Mouse (Mus musculus) neural tube, embryonic 12.5 days (tissue): ENCODE measurements around the gene Dcaf8. TPM values are rescaled to one million over a fixed set of nuclear protein-coding genes. Genes with fewer than 3 reads are reported as not detected.

ENCODE experiments used
- ATAC-seq: fragments of 200-750 bp; cut with Nextera tagmentation; 2 replicates; pipeline ENCODE4 v1.8.0; 2017; ENCODE audit warnings: low read depth, mild to moderate bottlenecking, moderate TSS enrichment, moderate library complexity; ENCODE audit not compliant: low FRiP score
- H3K27ac ChIP-seq: fragments of 300-500 bp; sonication (generic); 2 replicates; pipeline ENCODE4 v1.5.1; 2016
- H3K27me3 ChIP-seq: fragments of 300-500 bp; sonication (generic); replicated peaks from 2 replicates; pipeline ENCODE4 v1.6.1; 2016; ENCODE audit warnings: mild to moderate bottlenecking
- H3K36me3 ChIP-seq: fragments of 300-500 bp; sonication (generic); 2 replicates; pipeline ENCODE4 v1.6.1; 2016; ENCODE audit warnings: mild to moderate bottlenecking
- H3K4me1 ChIP-seq: fragments of 300-500 bp; sonication (generic); 2 replicates; pipeline ENCODE4 v1.6.1; 2016
- H3K4me2 ChIP-seq: fragments of 300-500 bp; sonication (generic); replicated peaks from 2 replicates; pipeline ENCODE4 v1.6.1; 2016; ENCODE audit warnings: mild to moderate bottlenecking
- H3K4me3 ChIP-seq: fragments of 300-500 bp; sonication (generic); 2 replicates; pipeline ENCODE4 v1.5.1; 2016
- H3K9ac ChIP-seq: fragments of 300-500 bp; sonication (generic); 2 replicates; pipeline ENCODE4 v1.6.1; 2016; ENCODE audit warnings: mild to moderate bottlenecking
- H3K9me3 ChIP-seq: fragments of 300-500 bp; sonication (generic); 2 replicates; pipeline ENCODE4 v1.6.1; 2016; ENCODE audit warnings: mild to moderate bottlenecking
- WGBS: fragments of 180-500 bp; shearing (Covaris S2); methylation state at CpG from one replicate; pipeline ENCODE4 v1.1.7; 2016; 5-methylcytosine and 5-hydroxymethylcytosine counted together
- polyA plus RNA-seq: library from polyadenylated mRNA; unstranded; fragments of >200 nt; fragmentation: Nextera tagmentation; extraction: Ambion mirVana; gene quantifications from 2 replicates; pipeline ENCODE4 v1.2.1, GENCODE M21; 2016

Gene Dcaf8
- polyA plus RNA-seq, 1 experiment from 2014 or later = 127 TPM

DNA sequence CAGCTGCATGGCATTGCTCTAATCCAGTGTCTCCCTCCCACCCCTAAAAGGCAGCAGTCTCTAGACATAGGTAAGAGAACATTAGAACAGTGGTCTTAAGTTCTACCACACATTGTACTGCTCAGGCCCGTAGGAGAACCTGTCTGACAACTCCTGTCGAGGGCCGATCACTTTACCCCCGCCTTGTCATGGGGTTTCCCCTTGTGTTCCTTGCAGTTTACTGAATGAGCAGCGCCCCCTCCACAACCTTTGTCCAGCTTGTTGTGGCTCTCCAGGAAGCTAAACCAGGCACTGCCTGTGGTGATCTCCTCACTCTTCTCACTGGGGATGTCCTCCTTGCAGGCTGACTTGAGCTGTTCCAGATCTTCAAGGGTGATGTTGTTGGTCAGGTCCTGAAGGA, 52.3 kb downstream of the Dcaf8 start:
- peaks cover 56% of the 10 kb centered on the region for H3K4me1 ChIP-seq
- no peak overlapping the region for H3K9ac ChIP-seq

DNA sequence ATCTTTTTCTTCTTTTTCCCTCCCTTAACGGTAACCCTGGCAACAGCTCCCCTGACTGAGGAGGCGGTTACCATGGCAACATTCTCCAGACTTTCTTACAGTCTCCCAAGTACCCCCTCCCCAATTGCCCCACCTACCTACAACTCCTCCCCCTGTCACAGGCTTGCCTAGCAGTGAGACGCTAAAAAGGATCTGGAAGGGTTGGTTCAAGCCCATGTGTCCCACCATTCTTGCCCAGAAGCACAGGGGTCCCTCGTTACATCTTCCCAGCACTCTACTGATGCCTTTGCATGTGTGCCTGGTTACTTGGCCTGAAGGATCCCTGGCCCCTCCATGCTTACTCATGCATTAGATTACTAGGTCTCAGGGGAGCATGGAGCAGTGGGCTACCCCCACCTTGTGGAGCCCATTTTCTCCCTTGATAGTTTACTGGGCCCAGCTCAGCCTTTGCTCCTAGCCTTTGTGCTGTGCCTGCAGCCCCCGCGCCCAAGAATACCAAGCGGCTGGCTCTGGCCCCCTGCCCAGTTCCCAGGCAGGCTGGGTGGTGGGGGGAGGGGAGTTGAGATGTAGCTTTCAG, 53.1 kb downstream of the Dcaf8 start:
- Histone ChIP-seq H3K4me3 (no peak overlapping the region; the same call in 1 of the 2 replicates), H3K9me3 (no peaks in the 10 kb centered on the region), H3K36me3 (peaks cover 43% of the 10 kb centered on the region), H3K27ac (peak overlapping the region; percentile 85; the same call in 1 of the 2 replicates), H3K4me2 (peak overlapping the region; percentile 77), H3K27me3 (no peaks in the 10 kb centered on the region), H3K9ac (no peak overlapping the region), H3K4me1 (peaks cover 64% of the 10 kb centered on the region)
- WGBS = 20% methylated on average over 7 of the region's 7 CpGs
- peak; percentile 69 for ATAC-seq

More for the DNA sequence above, 52.3 kb downstream of the Dcaf8 start:
- Histone ChIP-seq H3K4me2 (peak overlapping the region; percentile 77), H3K27me3 (no peaks in the 10 kb centered on the region), H3K9me3 (no peaks in the 10 kb centered on the region), H3K36me3 (peaks cover 50% of the 10 kb centered on the region), H3K27ac (peak overlapping the region; percentile 85; the same call in 1 of the 2 replicates), H3K4me3 (no peak overlapping the region)
- 81% methylated on average over 5 of the region's 5 CpGs for WGBS
- no peak for ATAC-seq

DNA sequence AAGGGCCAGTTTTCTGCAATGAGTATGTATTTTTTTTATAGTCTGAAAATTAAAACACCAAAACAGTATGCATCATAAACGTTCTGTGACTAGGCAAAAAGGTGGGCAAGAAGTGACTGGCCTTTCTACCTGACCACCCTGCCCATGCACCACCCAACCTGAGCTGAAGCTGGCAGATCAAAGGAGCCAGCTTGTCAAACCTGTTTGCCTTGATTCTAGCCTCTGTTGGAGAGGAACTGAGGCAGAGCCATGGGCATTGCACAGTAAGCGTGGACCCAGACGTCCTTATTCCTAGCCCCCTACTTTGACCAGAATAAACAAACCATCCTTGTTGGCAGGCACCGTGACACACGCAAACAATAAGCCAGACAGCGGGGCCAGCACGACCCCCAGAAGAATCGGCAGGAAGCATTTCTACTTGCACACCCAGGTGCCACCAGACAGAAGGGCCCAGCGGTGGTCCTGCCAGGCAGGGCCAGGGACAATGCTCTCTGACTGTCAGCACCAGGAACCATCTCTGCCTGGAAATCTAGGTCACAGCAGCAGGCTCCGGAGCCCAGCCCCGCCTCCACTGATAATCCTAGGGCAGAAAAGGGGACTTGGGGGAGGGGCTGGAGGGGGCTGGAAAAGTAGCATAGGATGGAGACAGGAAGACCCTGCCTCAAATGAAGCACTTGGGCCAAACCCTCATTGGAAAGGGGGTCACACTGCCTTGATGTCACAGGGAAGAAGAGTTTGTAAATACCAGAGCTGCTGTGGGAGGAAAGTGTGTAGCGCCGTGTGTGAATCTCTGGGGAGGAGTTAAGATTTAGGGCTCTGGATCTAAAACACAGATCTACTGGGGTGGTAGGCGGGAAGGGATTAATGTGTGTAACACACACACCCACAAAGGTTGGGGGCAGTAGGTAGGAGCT, 54.3 kb downstream of the Dcaf8 start:
- H3K27me3 ChIP-seq = no peaks in the 10 kb centered on the region
- H3K27ac ChIP-seq = peak overlapping the region; percentile 85
- WGBS = 10% methylated on average over 14 of the region's 14 CpGs
- H3K4me2 ChIP-seq = peak overlapping the region; percentile 77
- peaks cover 30% of the 10 kb centered on the region for H3K36me3 ChIP-seq
- H3K4me1 ChIP-seq = peaks cover 75% of the 10 kb centered on the region
- no peaks in the 10 kb centered on the region for H3K9me3 ChIP-seq
- peak; percentile 8 for ATAC-seq
- 0 out of 2 replicates have a peak overlapping the region, but pooled peaks have one; percentile 15 for H3K4me3 ChIP-seq
- peak overlapping the region; percentile 43; the same call in 1 of the 2 replicates for H3K9ac ChIP-seq

DNA sequence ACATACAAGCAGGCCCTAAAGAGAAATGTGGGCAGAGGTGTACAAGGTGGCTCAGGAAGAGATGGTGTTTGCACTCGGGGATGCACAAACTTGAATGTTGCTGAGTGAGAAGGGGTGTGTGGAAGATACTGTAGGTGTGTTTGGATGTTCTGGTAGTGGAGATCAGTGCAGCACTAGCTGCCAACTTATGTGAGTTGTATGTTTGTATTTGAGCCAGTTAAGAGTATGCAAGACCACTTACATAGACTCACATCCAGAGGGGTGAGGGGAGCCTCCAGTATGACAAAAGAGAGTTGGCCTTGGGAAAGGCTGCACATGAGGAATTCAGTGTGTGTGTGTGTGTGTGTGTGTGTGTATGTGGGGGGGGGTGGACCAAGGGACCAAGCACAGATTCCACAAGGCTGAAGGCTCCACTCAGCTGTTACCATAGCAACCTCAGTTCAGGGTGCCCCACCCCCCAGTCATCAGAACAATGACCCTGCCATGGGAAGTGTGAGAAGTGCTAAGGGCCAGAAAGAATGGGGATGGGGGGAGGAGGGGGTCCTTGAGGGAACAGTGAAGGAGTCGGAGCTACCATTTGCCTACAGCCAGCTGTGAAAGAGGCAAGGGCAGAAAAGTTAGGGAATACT, 55.1 kb downstream of the Dcaf8 start:
- Histone ChIP-seq H3K4me1 (peaks cover 79% of the 10 kb centered on the region), H3K27me3 (no peaks in the 10 kb centered on the region), H3K27ac (peak overlapping the region; percentile 85), H3K36me3 (peaks cover 23% of the 10 kb centered on the region), H3K9ac (peak overlapping the region; percentile 85; the same call in 1 of the 2 replicates), H3K4me3 (0 out of 2 replicates have a peak overlapping the region, but pooled peaks have one; percentile 15), H3K9me3 (no peaks in the 10 kb centered on the region), H3K4me2 (peak overlapping the region; percentile 77)
- WGBS = 5% methylated on average over 2 of the region's 2 CpGs
- ATAC-seq = peak; percentile 36

DNA sequence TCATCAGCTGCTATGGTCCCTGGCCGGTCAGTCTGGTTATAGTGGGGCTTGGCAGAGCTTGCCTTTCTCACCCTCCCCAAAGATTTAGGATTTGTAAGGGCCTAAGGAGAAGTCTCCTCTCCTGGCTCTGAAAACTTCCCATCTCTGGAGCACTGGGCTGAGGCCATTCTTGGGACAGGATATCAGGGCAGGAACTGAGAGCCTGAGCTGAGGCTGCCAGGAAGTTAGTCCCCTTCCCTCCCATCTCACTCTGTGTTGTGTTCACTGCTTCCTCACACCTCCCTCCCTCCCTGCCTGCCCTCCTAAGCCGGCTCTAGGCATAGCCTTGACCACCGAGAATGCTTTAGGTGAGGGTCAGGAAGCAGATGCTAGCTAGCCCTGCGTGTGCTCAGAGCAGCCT, 55.7 kb downstream of the Dcaf8 start:
- peaks cover 17% of the 10 kb centered on the region for H3K36me3 ChIP-seq
- no peaks in the 10 kb centered on the region for H3K9me3 ChIP-seq
- 0% methylated on average over 4 of the region's 4 CpGs for WGBS
- H3K27me3 ChIP-seq = no peaks in the 10 kb centered on the region
- H3K4me2 ChIP-seq = peak overlapping the region; percentile 77
- H3K4me1 ChIP-seq = peaks cover 79% of the 10 kb centered on the region
- H3K4me3 ChIP-seq = peak overlapping the region; percentile 15; the same call in 1 of the 2 replicates
- peak overlapping the region; percentile 85 for H3K27ac ChIP-seq
- peak overlapping the region; percentile 85 for H3K9ac ChIP-seq
- no peak for ATAC-seq

DNA sequence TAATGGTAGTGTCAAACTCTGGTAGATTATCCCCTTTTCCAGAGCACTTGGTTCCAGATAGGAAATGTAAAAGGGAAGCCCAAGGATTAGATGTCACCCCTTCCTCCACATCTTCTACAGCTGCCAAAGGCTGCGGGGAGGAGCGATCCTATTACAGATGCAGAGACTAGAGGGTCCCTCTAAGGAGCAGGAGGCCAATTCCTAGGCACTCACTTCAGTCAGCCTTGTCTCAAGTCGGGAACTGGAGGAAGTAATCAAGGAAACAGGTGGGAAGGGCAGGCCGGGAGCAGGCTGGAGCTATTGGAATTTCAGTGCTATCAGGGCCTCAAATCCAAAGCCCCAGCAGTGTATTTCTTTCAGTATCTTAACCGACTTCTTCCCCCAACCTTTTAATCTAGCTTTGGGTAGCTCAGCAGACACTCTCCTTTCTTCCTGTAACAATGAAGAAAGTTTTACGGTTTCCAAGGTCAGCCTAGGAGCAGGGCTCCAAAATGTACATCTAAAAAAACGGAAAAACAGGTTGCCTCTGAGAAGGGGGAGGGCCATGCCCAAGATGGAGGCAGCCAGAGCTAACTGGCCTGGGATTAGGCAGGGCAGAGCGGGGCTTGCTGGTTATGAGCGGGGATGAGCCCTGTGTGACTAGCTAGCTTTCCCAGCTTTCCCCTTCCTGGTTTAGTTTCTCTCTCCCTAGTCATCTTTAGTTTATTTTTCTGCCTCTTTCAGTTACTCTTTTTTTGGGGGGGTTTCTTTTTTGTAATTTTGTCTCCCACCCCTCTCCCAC, 56.3 kb downstream of the Dcaf8 start:
- H3K27me3 ChIP-seq = no peaks in the 10 kb centered on the region
- peak overlapping the region; percentile 85 for H3K27ac ChIP-seq
- 11% methylated on average over 9 of the region's 9 CpGs for WGBS
- no peak for ATAC-seq
- peaks cover 12% of the 10 kb centered on the region for H3K36me3 ChIP-seq
- peaks cover 79% of the 10 kb centered on the region for H3K4me1 ChIP-seq
- peak overlapping the region; percentile 85 for H3K9ac ChIP-seq
- peak overlapping the region; percentile 72 for H3K4me3 ChIP-seq
- no peaks in the 10 kb centered on the region for H3K9me3 ChIP-seq
- peak overlapping the region; percentile 77 for H3K4me2 ChIP-seq

DNA sequence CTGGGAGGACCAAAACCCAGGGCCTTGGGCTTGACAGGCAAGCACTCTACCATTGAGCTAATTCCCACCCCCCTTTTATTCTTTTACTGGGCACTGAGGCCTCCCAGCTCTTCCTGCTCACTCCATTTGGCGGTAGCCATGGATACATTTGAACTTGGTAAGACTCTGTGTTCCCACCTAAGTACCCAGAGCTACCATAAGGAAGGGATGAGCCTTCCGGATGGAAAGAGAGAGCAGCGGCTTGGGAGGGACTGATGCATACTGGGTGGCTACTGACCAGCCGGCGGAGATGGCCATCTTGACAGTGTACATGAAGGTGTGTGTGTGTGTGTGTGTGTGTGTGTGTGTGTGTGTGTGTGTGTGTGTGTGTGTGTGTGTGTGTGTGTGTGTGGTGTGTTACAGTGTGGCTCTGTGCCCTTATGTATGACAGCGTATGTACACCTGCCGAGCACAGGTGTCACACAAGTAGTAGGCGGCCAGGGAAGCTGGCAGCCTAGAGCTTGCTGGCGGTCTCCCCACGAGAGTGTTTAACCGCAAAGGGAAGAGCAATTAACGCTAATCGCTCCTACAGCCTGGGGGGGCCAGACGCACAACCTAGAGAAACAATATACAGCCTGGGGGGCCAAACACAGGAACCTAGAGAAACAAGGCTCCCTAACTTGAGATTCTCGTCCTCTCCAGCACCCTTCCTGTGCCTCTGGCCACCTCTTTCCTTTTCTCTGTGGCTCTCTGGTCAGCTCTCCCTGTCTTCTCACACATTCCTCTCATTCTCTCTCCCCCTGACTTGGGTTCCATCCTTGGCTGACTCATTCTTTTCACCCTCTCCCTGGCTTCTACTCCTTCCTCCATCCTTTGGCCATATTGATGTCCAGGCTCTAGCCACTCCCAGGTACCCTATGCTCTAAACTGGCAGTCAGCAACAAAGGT, 57.2 kb downstream of the Dcaf8 start:
- WGBS = 22% methylated on average over 15 of the region's 15 CpGs
- peak overlapping the region; percentile 85 for H3K27ac ChIP-seq
- no peaks in the 10 kb centered on the region for H3K9me3 ChIP-seq
- peaks cover 74% of the 10 kb centered on the region for H3K4me1 ChIP-seq
- no peak for ATAC-seq
- H3K4me2 ChIP-seq = peak overlapping the region; percentile 77
- H3K36me3 ChIP-seq = peaks cover 3% of the 10 kb centered on the region
- H3K4me3 ChIP-seq = peak overlapping the region; percentile 72
- peak overlapping the region; percentile 85 for H3K9ac ChIP-seq
- no peaks in the 10 kb centered on the region for H3K27me3 ChIP-seq

DNA sequence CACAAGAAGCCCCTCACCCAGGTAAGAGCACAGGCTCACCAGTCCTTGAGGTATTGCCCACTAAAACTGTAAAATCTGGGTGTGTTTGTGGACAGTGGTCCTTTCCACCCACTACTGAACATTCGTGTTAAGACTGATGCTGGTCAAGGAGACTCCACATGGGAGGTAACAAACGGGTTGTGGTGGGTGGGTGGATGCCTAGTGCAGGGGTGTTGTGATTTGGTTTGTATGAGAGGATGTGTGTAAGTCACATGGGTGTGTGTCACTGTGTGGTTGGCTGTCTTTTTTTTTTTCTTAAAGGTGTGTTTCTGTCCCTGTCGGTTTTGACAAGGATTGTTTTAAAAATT, 57.8 kb downstream of the Dcaf8 start:
- Histone ChIP-seq H3K27me3 (no peaks in the 10 kb centered on the region), H3K9ac (peak overlapping the region; percentile 85), H3K27ac (peak overlapping the region; percentile 85), H3K36me3 (no peaks in the 10 kb centered on the region; the same call in 1 of the 2 replicates), H3K4me1 (peaks cover 67% of the 10 kb centered on the region), H3K9me3 (no peaks in the 10 kb centered on the region), H3K4me3 (peak overlapping the region; percentile 72), H3K4me2 (peak overlapping the region; percentile 77)
- ATAC-seq = no peak
- 5% methylated on average over 3 of the region's 3 CpGs for WGBS

DNA sequence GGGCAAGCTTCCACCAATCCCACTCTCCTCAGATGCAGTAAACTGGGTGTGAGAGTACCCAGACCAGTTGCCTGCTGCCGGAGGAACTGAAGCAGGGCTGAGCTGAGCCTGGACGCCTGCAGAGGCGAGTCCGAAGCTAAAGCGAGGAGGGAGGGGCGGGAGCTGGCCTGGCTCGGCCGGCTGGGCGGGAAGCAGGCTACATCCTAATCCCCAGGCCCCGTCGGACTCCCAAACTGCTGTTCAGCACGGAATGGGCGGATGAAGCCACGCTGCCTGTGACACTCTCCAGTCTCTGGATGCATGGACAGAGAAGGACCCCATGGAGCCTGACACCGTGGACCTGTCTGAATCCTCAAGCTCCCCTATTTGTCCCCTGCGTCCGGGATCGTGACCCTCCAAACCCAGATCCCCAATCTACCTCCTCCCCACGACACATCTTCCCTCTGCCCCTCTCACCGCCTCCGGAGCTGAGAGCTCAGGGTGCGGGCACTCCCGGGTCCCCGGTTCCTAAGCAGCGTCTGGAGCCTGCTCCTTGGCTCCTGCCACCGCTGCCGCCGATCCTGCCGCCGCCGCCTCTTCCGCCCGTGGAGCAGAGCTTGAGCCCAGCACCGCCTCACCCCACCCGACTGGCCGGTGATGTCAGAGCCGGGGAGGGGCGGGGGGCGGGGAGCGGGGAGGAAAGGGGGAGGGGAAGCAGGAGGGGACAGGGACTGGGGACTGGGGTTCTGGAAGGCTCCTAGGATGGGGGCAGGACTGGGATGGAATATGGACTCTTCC, 58.4 kb downstream of the Dcaf8 start, which contains the start of gene Pea15a:
Gene Pea15a, minus strand, starts transcription at position 664 of the 777 bp plus-strand sequence.
- Histone ChIP-seq H3K4me2 (peak within 1 kb of the TSS; percentile 77), H3K9me3 (no peaks in the 10 kb centered on the region), H3K4me3 (peak within 1 kb of the TSS; percentile 72), H3K27me3 (no peaks in the 10 kb centered on the region), H3K9ac (peak within 1 kb of the TSS; percentile 85), H3K4me1 (peaks cover 61% of the 10 kb centered on the region), H3K27ac (peak within 1 kb of the TSS; percentile 85), H3K36me3 (no peaks in the 10 kb centered on the region; the same call in 1 of the 2 replicates)
- 1% methylated on average over 40 of the region's 40 CpGs for WGBS
- ATAC-seq = peak; percentile 63

DNA sequence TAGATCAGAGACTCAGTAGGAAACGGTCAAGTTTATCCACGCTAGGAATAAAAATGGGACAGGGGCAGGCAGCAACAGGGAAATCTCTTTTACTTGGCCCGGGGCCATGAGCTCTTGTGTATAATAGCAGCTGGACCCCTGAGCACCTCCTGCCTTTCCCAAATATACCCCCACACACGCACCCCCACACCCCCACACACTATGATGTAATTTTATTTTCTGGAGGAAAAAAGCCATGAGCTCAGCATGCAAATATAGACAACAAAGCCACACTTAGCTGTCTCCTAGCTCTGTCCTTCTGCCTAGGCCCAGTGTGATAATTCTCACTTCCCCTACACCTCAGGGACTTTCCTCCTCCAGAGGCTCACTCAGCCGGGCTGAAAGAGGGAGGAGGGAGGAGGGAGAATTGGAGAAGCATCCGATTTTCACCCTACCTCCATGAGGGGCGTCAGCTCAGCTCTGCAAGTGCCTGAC, 59.3 kb downstream of the Dcaf8 start:
- Histone ChIP-seq H3K4me2 (peak overlapping the region; percentile 77), H3K9me3 (no peaks in the 10 kb centered on the region), H3K4me1 (peaks cover 53% of the 10 kb centered on the region), H3K36me3 (no peaks in the 10 kb centered on the region; the same call in 1 of the 2 replicates), H3K9ac (peak overlapping the region; percentile 85), H3K4me3 (no peak overlapping the region), H3K27ac (no peak overlapping the region), H3K27me3 (no peaks in the 10 kb centered on the region)
- no peak for ATAC-seq
- WGBS = 15% methylated on average over 7 of the region's 7 CpGs
